Mouse (Mus musculus) Patski (cell line): ENCODE data around the gene Cacng6. TPM values are rescaled to one million over a fixed set of nuclear protein-coding genes. Genes with fewer than 3 reads are reported as not detected.

Experiments
- ATAC-seq: fragments of 100-300 bp; one replicate; pipeline ENCODE4 v1.8.0; 2021
- CTCF ChIA-PET: fragments of 350-600 bp; sonication (Branson Sonifier 250); formaldehyde crosslinking; loops from one replicate; lab custom pipeline; 2022; ENCODE audit warnings: inconsistent platforms; lab: Charles Lee
- POLR2A ChIA-PET: fragments of 350-600 bp; sonication (Branson Sonifier 250); formaldehyde crosslinking; loops from one replicate; lab custom pipeline; 2022; ENCODE audit warnings: antibody characterized with exemption, inconsistent platforms; lab: Charles Lee
- DNase-seq: peaks from one replicate; pipeline ENCODE4 v3.0.0-alpha.2; 2011; ENCODE audit warnings: low read depth, low spot score
- H3K27me3 ChIP-seq: fragments of 371-371 bp; one replicate; pipeline ENCODE4 v1.5.1; 2021
- CTCF ChIP-seq: fragments of 100-300 bp; IDR thresholded peaks from one replicate; pipeline ENCODE4 v1.5.1; 2021
- in situ Hi-C: fragments of 300-500 bp; cut with MboI; formaldehyde crosslinking; loops from 3 replicates; pipeline ENCODE4 v1.11.1; 2018; ENCODE audit warnings: low pct_unique_long_range_greater_than_20kb, mixed read lengths
- polyA plus RNA-seq: library from polyadenylated mRNA; unstranded; gene quantifications from one replicate; pipeline ENCODE4 v1.2.3, GENCODE M21; 2021

Cacng6 gene
- polyA plus RNA-seq, 1 experiment from 2014 or later: not detected

- DNase-seq (no peak), ATAC-seq (no peak)
- no peaks in the 10 kb centered on the region for H3K27me3 ChIP-seq
- ChIA-PET CTCF (interaction anchor here (1.2 kb wide), 1 partner anchor 113 kb away, joined by 3 read pairs; no protein-coding TSS in a partner anchor), POLR2A (no interaction called here)
- in situ Hi-C loops: loop anchor here (5.0 kb wide), 2 partner anchors 117 to 222 kb away; no protein-coding TSS in a partner anchor
- TF ChIP-seq CTCF: no peak
Measured at GRCm38 (mm10) chr7:3444678-3445077, 20.7 kb downstream of the Cacng6 start.

GRCm38 (mm10) chr7:3446584-3446983 lies 22.6 kb downstream of the Cacng6 start:
- in situ Hi-C loops: loop anchor here (5.0 kb wide), 2 partner anchors 119 to 224 kb away; no protein-coding TSS in a partner anchor
- DNase-seq (no peak), ATAC-seq (peak; percentile 7)
- no peak for TF ChIP-seq CTCF
- POLR2A ChIA-PET: no interaction called here
- CTCF ChIA-PET: interaction anchor here (1.1 kb wide), 1 partner anchor 13 kb away, joined by 3 read pairs; no protein-coding TSS in a partner anchor
- no peaks in the 10 kb centered on the region for H3K27me3 ChIP-seq

GRCm38 (mm10) chr7:3447026-3447425 lies 23.0 kb downstream of the Cacng6 start:
- TF ChIP-seq CTCF: no peak
- in situ Hi-C loops: loop anchor here (5.0 kb wide), 2 partner anchors 120 to 225 kb away; no protein-coding TSS in a partner anchor
- ChIA-PET CTCF (interaction anchor here (1.1 kb wide), 2 partner anchors 13 kb away, joined by 3 read pairs; no protein-coding TSS in a partner anchor), POLR2A (interaction anchor here (0.6 kb wide), 1 partner anchor 58 kb away, joined by 8 read pairs; no protein-coding TSS in a partner anchor)
- DNase-seq (peak; percentile 30), ATAC-seq (peak; percentile 79)
- H3K27me3 ChIP-seq: no peaks in the 10 kb centered on the region

- ATAC-seq (no peak), DNase-seq (no peak)
- CTCF ChIA-PET: interaction anchor here (0.6 to 1.9 kb wide), 8 partner anchors 8 to 227 kb away, joined by 3 to 6 read pairs (median 4); partner anchors contain the start of gene Nlrp12
- POLR2A ChIA-PET: no interaction called here
- in situ Hi-C loops: loop anchor here (5.0 kb wide), 2 partner anchors 122 to 227 kb away; no protein-coding TSS in a partner anchor
- peak; percentile 81 for TF ChIP-seq CTCF
- H3K27me3 ChIP-seq: no peaks in the 10 kb centered on the region
Measured at GRCm38 (mm10) chr7:3448737-3449454, 24.9 kb downstream of the Cacng6 start.

GRCm38 (mm10) chr7:3450671-3451070 lies 26.7 kb downstream of the Cacng6 start:
- in situ Hi-C loops: no loop called here
- CTCF ChIA-PET: interaction anchor here (1.0 kb wide), 1 partner anchor 236 kb away, joined by 3 read pairs; no protein-coding TSS in a partner anchor
- ATAC-seq (no peak), DNase-seq (no peak)
- POLR2A ChIA-PET: interaction anchor here (0.7 kb wide), 1 partner anchor 126 kb away, joined by 3 read pairs; no protein-coding TSS in a partner anchor
- TF ChIP-seq CTCF: no peak
- no peaks in the 10 kb centered on the region for H3K27me3 ChIP-seq

- no peaks in the 10 kb centered on the region for H3K27me3 ChIP-seq
- in situ Hi-C loops: no loop called here
- DNase-seq: peak; percentile 22
- TF ChIP-seq CTCF: no peak
- CTCF ChIA-PET: interaction anchor here (1.1 kb wide), 1 partner anchor 229 kb away, joined by 3 read pairs; no protein-coding TSS in a partner anchor
- ATAC-seq: peak; percentile 33
- POLR2A ChIA-PET: no interaction called here
Measured at GRCm38 (mm10) chr7:3451161-3451560, 27.2 kb downstream of the Cacng6 start.

- no peak for TF ChIP-seq CTCF
- ChIA-PET CTCF (interaction anchor here (0.8 to 1.2 kb wide), 2 partner anchors 53 to 131 kb away, joined by 3 to 4 read pairs; no protein-coding TSS in a partner anchor), POLR2A (interaction anchor here (0.6 kb wide), 1 partner anchor 764 kb away, joined by 5 read pairs; no protein-coding TSS in a partner anchor)
- ATAC-seq (no peak), DNase-seq (no peak)
- H3K27me3 ChIP-seq: no peaks in the 10 kb centered on the region
- in situ Hi-C loops: no loop called here
Measured at GRCm38 (mm10) chr7:3452821-3453485, 29.0 kb downstream of the Cacng6 start.

- CTCF ChIA-PET: interaction anchor here (1.2 kb wide), 1 partner anchor 132 kb away, joined by 4 read pairs; no protein-coding TSS in a partner anchor
- DNase-seq (no peak), ATAC-seq (no peak)
- POLR2A ChIA-PET: no interaction called here
- H3K27me3 ChIP-seq: no peaks in the 10 kb centered on the region
- no peak for TF ChIP-seq CTCF
- in situ Hi-C loops: no loop called here
Measured at GRCm38 (mm10) chr7:3453486-3454183, 29.6 kb downstream of the Cacng6 start.

GRCm38 (mm10) chr7:3457111-3457840 lies 33.3 kb downstream of the Cacng6 start:
- DNase-seq (no peak), ATAC-seq (no peak)
- no peaks in the 10 kb centered on the region for H3K27me3 ChIP-seq
- TF ChIP-seq CTCF: no peak
- POLR2A ChIA-PET: no interaction called here
- in situ Hi-C loops: no loop called here
- CTCF ChIA-PET: interaction anchor here (0.8 kb wide), 1 partner anchor 9 kb away, joined by 3 read pairs; no protein-coding TSS in a partner anchor
